Mouse (Mus musculus): Measurements from ENCODE around the gene Ptprn2. TPM values are rescaled to one million over a fixed set of nuclear protein-coding genes. Genes with fewer than 3 reads are reported as not detected.

Ptprn2 gene
- total and polyA plus RNA-seq, 2 experiments from 2014 or later: 18.4 to 101 TPM

- peak; percentile 14; the same call in 1 of the 2 replicates for ATAC-seq
- Histone ChIP-seq H3K4me1 (ENCODE audit: insufficient read depth, low read length) (peaks cover 9% of the 10 kb centered on the region; the same call in 1 of the 2 replicates), H3K4me3 (ENCODE audit: low read length) (no peak overlapping the region), H3K9me3 (ENCODE audit: low read length) (no peaks in the 10 kb centered on the region), H3K36me3 (ENCODE audit: insufficient read depth, low read length) (no peaks in the 10 kb centered on the region), H3K27me3 (ENCODE audit: insufficient read depth, low read length) (no peaks in the 10 kb centered on the region), H3K27ac (peak overlapping the region; percentile 3; the same call in 1 of the 2 replicates), H3K9ac (replicated peaks; ENCODE audit: low read length) (no peak overlapping the region), H3K4me2 (ENCODE audit: low read depth, low read length) (no peak overlapping the region)
- no peak for TF ChIP-seq CTCF (IDR thresholded peaks at IDR 0.05; ENCODE audit: low read depth)
- WGBS: 45% methylated on average over 4 of the region's 4 CpGs
- no peak for DNase-seq (ENCODE audit: low spot score)
These were observed 156.7 kb downstream of the Ptprn2 start for GRCm38 (mm10) chr12:116642191-116642549.

GRCm38 (mm10) chr12:116646771-116647170 is 161.3 kb downstream of the Ptprn2 start:
- no peak for ATAC-seq

GRCm38 (mm10) chr12:116648584-116649206 is 163.2 kb downstream of the Ptprn2 start:
- no peak overlapping the region for H3K4me2 ChIP-seq (ENCODE audit: low read depth, low read length)
- no peaks in the 10 kb centered on the region for H3K9me3 ChIP-seq (ENCODE audit: low read length)
- no peaks in the 10 kb centered on the region for H3K4me1 ChIP-seq (ENCODE audit: insufficient read depth, low read length)
- H3K27me3 ChIP-seq (ENCODE audit: insufficient read depth, low read length): no peaks in the 10 kb centered on the region
- no peak overlapping the region for H3K4me3 ChIP-seq (ENCODE audit: low read length)
- peak; percentile 73 for TF ChIP-seq CTCF (IDR thresholded peaks at IDR 0.05; ENCODE audit: low read depth)
- H3K27ac ChIP-seq: no peak overlapping the region
- 71% methylated on average over 4 of the region's 4 CpGs for WGBS
- DNase-seq (ENCODE audit: low spot score) (peak; percentile 86), ATAC-seq (peak; percentile 78)
- H3K9ac ChIP-seq (replicated peaks; ENCODE audit: low read length): no peak overlapping the region
- H3K36me3 ChIP-seq (ENCODE audit: insufficient read depth, low read length): no peaks in the 10 kb centered on the region

More at GRCm38 (mm10) chr12:116646771-116647170, 161.3 kb downstream of the Ptprn2 start:
- no peaks in the 10 kb centered on the region for H3K9me3 ChIP-seq (ENCODE audit: low read length)
- no peak overlapping the region for H3K9ac ChIP-seq (replicated peaks; ENCODE audit: low read length)
- TF ChIP-seq CTCF (IDR thresholded peaks at IDR 0.05; ENCODE audit: low read depth): peak; percentile 73
- H3K4me2 ChIP-seq (ENCODE audit: low read depth, low read length): no peak overlapping the region
- H3K27ac ChIP-seq: no peak overlapping the region
- H3K27me3 ChIP-seq (ENCODE audit: insufficient read depth, low read length): no peaks in the 10 kb centered on the region
- H3K4me1 ChIP-seq (ENCODE audit: insufficient read depth, low read length): 0 out of 2 replicates have a peak, but pooled peaks cover 3% of the 10 kb centered on the region
- no peak overlapping the region for H3K4me3 ChIP-seq (ENCODE audit: low read length)
- H3K36me3 ChIP-seq (ENCODE audit: insufficient read depth, low read length): no peaks in the 10 kb centered on the region
- DNase-seq (ENCODE audit: low spot score): peak; percentile 72

- 94% methylated on average over 1 of the region's 1 CpGs for WGBS
- Histone ChIP-seq H3K9me3 (ENCODE audit: low read length) (no peaks in the 10 kb centered on the region), H3K4me1 (ENCODE audit: insufficient read depth, low read length) (no peaks in the 10 kb centered on the region), H3K9ac (replicated peaks; ENCODE audit: low read length) (no peak overlapping the region), H3K36me3 (ENCODE audit: insufficient read depth, low read length) (no peaks in the 10 kb centered on the region), H3K27me3 (ENCODE audit: insufficient read depth, low read length) (no peaks in the 10 kb centered on the region), H3K4me2 (ENCODE audit: low read depth, low read length) (no peak overlapping the region), H3K27ac (no peak overlapping the region), H3K4me3 (ENCODE audit: low read length) (no peak overlapping the region)
- ATAC-seq (no peak), DNase-seq (ENCODE audit: low spot score) (no peak)
- peak; percentile 24; the same call in 1 of the 2 replicates for TF ChIP-seq CTCF (IDR thresholded peaks at IDR 0.05; ENCODE audit: low read depth)
These were observed 168.2 kb downstream of the Ptprn2 start for GRCm38 (mm10) chr12:116653684-116654083.

GRCm38 (mm10) chr12:116660076-116660475 is 174.6 kb downstream of the Ptprn2 start:
- WGBS: 11% methylated on average over 7 of the region's 7 CpGs
- H3K9ac ChIP-seq (replicated peaks; ENCODE audit: low read length): no peak overlapping the region
- H3K36me3 ChIP-seq (ENCODE audit: insufficient read depth, low read length): no peaks in the 10 kb centered on the region
- H3K27ac ChIP-seq: 0 out of 2 replicates have a peak overlapping the region, but pooled peaks have one; percentile 23
- ATAC-seq: no peak; the same call in 1 of the 2 replicates
- 0 out of 2 replicates have a peak, but pooled peaks cover 5% of the 10 kb centered on the region for H3K4me1 ChIP-seq (ENCODE audit: insufficient read depth, low read length)
- H3K4me2 ChIP-seq (ENCODE audit: low read depth, low read length): no peak overlapping the region
- peak; percentile 44 for DNase-seq (ENCODE audit: low spot score)
- TF ChIP-seq CTCF (IDR thresholded peaks at IDR 0.05; ENCODE audit: low read depth): no peak
- no peak overlapping the region for H3K4me3 ChIP-seq (ENCODE audit: low read length)
- H3K9me3 ChIP-seq (ENCODE audit: low read length): no peaks in the 10 kb centered on the region
- no peaks in the 10 kb centered on the region for H3K27me3 ChIP-seq (ENCODE audit: insufficient read depth, low read length)

- no peaks in the 10 kb centered on the region for H3K27me3 ChIP-seq (ENCODE audit: insufficient read depth, low read length)
- H3K4me1 ChIP-seq (ENCODE audit: insufficient read depth, low read length): 0 out of 2 replicates have a peak, but pooled peaks cover 5% of the 10 kb centered on the region
- no peak for ATAC-seq
- WGBS: 78% methylated on average over 4 of the region's 4 CpGs
- H3K27ac ChIP-seq: no peak overlapping the region
- H3K36me3 ChIP-seq (ENCODE audit: insufficient read depth, low read length): no peaks in the 10 kb centered on the region
- H3K9me3 ChIP-seq (ENCODE audit: low read length): no peaks in the 10 kb centered on the region
- no peak for DNase-seq (ENCODE audit: low spot score)
- no peak overlapping the region for H3K9ac ChIP-seq (replicated peaks; ENCODE audit: low read length)
- no peak overlapping the region for H3K4me2 ChIP-seq (ENCODE audit: low read depth, low read length)
- TF ChIP-seq CTCF (IDR thresholded peaks at IDR 0.05; ENCODE audit: low read depth): no peak
- H3K4me3 ChIP-seq (ENCODE audit: low read length): no peak overlapping the region
These were observed 175.5 kb downstream of the Ptprn2 start for GRCm38 (mm10) chr12:116661018-116661417.

- no peaks in the 10 kb centered on the region for H3K4me1 ChIP-seq (ENCODE audit: insufficient read depth, low read length)
- TF ChIP-seq CTCF (IDR thresholded peaks at IDR 0.05; ENCODE audit: low read depth): no peak
- H3K27ac ChIP-seq: peak overlapping the region; percentile 54
- no peak overlapping the region for H3K9ac ChIP-seq (replicated peaks; ENCODE audit: low read length)
- no peaks in the 10 kb centered on the region for H3K27me3 ChIP-seq (ENCODE audit: insufficient read depth, low read length)
- DNase-seq (ENCODE audit: low spot score): peak; percentile 65
- H3K36me3 ChIP-seq (ENCODE audit: insufficient read depth, low read length): no peaks in the 10 kb centered on the region
- ATAC-seq: peak; percentile 87
- H3K9me3 ChIP-seq (ENCODE audit: low read length): no peaks in the 10 kb centered on the region
- H3K4me3 ChIP-seq (ENCODE audit: low read length): no peak overlapping the region
- 38% methylated on average over 3 of the region's 3 CpGs for WGBS
- no peak overlapping the region for H3K4me2 ChIP-seq (ENCODE audit: low read depth, low read length)
These were observed 192.2 kb downstream of the Ptprn2 start for GRCm38 (mm10) chr12:116677701-116678100.
